Mouse (Mus musculus): ENCODE measurements around the gene Sipa1l1. TPM values are rescaled to one million over a fixed set of nuclear protein-coding genes. Genes with fewer than 3 reads are reported as not detected.
"Not testable (repeated sequence)": the region's sequence is repeated elsewhere in the genome, so short reads cannot be mapped to it uniquely, and the experiment has no call there.

Gene Sipa1l1
- polyA plus RNA-seq, 1 experiment from 2014 or later: 23.8 TPM

- Histone ChIP-seq H3K27ac (no peak overlapping the region), H3K4me3 (replicated peaks) (no peak overlapping the region), H3K4me1 (replicated peaks) (no peaks in the 10 kb centered on the region), H3K36me3 (no peaks in the 10 kb centered on the region), H3K4me2 (replicated peaks) (no peak overlapping the region), H3K27me3 (replicated peaks) (no peaks in the 10 kb centered on the region), H3K9me3 (no peaks in the 10 kb centered on the region), H3K9ac (no peak overlapping the region)
- WGBS: 81% methylated on average over 9 of the region's 9 CpGs
- ATAC-seq: no peak
Observed at GRCm38 (mm10) chr12:82492456-82492855, 323.3 kb downstream of the Sipa1l1 start.

GRCm38 (mm10) chr12:82493260-82493659 is 324.1 kb downstream of the Sipa1l1 start:
- not testable (repeated sequence) for H3K4me3 ChIP-seq (replicated peaks); H3K9ac ChIP-seq; H3K27ac ChIP-seq; H3K27me3 ChIP-seq (replicated peaks); H3K36me3 ChIP-seq; H3K9me3 ChIP-seq; H3K4me1 ChIP-seq (replicated peaks); H3K4me2 ChIP-seq (replicated peaks)
- 39% methylated on average over 1 of the region's 1 CpGs for WGBS
- ATAC-seq: peak; percentile 96

- no peak overlapping the region for H3K27ac ChIP-seq
- H3K9me3 ChIP-seq: no peaks in the 10 kb centered on the region
- H3K4me2 ChIP-seq (replicated peaks): no peak overlapping the region
- H3K27me3 ChIP-seq (replicated peaks): no peaks in the 10 kb centered on the region
- no peak for ATAC-seq
- WGBS: 76% methylated on average over 4 of the region's 4 CpGs
- no peak overlapping the region for H3K4me3 ChIP-seq (replicated peaks)
- no peaks in the 10 kb centered on the region for H3K36me3 ChIP-seq
- H3K9ac ChIP-seq: no peak overlapping the region
- no peaks in the 10 kb centered on the region for H3K4me1 ChIP-seq (replicated peaks)
Observed at GRCm38 (mm10) chr12:82495936-82496335, 326.8 kb downstream of the Sipa1l1 start.

- H3K36me3 ChIP-seq: no peaks in the 10 kb centered on the region
- no peak for ATAC-seq
- no peak overlapping the region for H3K9ac ChIP-seq
- no peaks in the 10 kb centered on the region for H3K27me3 ChIP-seq (replicated peaks)
- H3K4me3 ChIP-seq (replicated peaks): no peak overlapping the region
- H3K4me2 ChIP-seq (replicated peaks): no peak overlapping the region
- no peaks in the 10 kb centered on the region for H3K4me1 ChIP-seq (replicated peaks)
- 46% methylated on average over 11 of the region's 11 CpGs for WGBS
- no peaks in the 10 kb centered on the region for H3K9me3 ChIP-seq
- H3K27ac ChIP-seq: no peak overlapping the region
Observed at GRCm38 (mm10) chr12:82497866-82498631, 328.9 kb downstream of the Sipa1l1 start.

GRCm38 (mm10) chr12:82498701-82499100 is 329.6 kb downstream of the Sipa1l1 start:
- H3K4me2 ChIP-seq (replicated peaks): no peak overlapping the region
- no peaks in the 10 kb centered on the region for H3K4me1 ChIP-seq (replicated peaks)
- no peak overlapping the region for H3K27ac ChIP-seq
- no peaks in the 10 kb centered on the region for H3K36me3 ChIP-seq
- no peak for ATAC-seq
- WGBS: 79% methylated on average over 4 of the region's 4 CpGs
- H3K4me3 ChIP-seq (replicated peaks): no peak overlapping the region
- no peak overlapping the region for H3K9ac ChIP-seq
- no peaks in the 10 kb centered on the region for H3K9me3 ChIP-seq
- H3K27me3 ChIP-seq (replicated peaks): no peaks in the 10 kb centered on the region

GRCm38 (mm10) chr12:82499731-82500130 is 330.6 kb downstream of the Sipa1l1 start:
- H3K4me3 ChIP-seq (replicated peaks): no peak overlapping the region
- H3K9ac ChIP-seq: no peak overlapping the region
- no peaks in the 10 kb centered on the region for H3K4me1 ChIP-seq (replicated peaks)
- ATAC-seq: no peak
- WGBS: 87% methylated on average over 5 of the region's 5 CpGs
- no peaks in the 10 kb centered on the region for H3K9me3 ChIP-seq
- no peaks in the 10 kb centered on the region for H3K27me3 ChIP-seq (replicated peaks)
- no peaks in the 10 kb centered on the region for H3K36me3 ChIP-seq
- no peak overlapping the region for H3K27ac ChIP-seq
- H3K4me2 ChIP-seq (replicated peaks): no peak overlapping the region

Data from intestine, embryonic 15.5 days (tissue).